Mouse (Mus musculus): ENCODE results near the gene Tmem230. TPM values are rescaled to one million over a fixed set of nuclear protein-coding genes. Genes with fewer than 3 reads are reported as not detected.
"Not testable (repeated sequence)": the region's sequence is repeated elsewhere in the genome, so short reads cannot be mapped to it uniquely, and the experiment has no call there.

Gene Tmem230
- total RNA-seq, 4 experiments from 2014 or later, result 25.1 to 30.6 (median 28.4) TPM

GRCm38 (mm10) chr2:132272694-132273389, 25.2 kb upstream of the Tmem230 start:
- DNase-seq (ENCODE audit: low spot score in 2 of 2), result no peak

GRCm38 (mm10) chr2:132270331-132270951, 22.8 kb upstream of the Tmem230 start:
- DNase-seq (ENCODE audit: low spot score in 2 of 2), result no peak

- DNase-seq (ENCODE audit: low spot score in 2 of 2), result no peak
These were observed 21.6 kb upstream of the Tmem230 start for GRCm38 (mm10) chr2:132269217-132269616.

GRCm38 (mm10) chr2:132266086-132266485, 18.5 kb upstream of the Tmem230 start:
- DNase-seq (ENCODE audit: low spot score in 2 of 2), result no peak

GRCm38 (mm10) chr2:132265196-132265595, 17.6 kb upstream of the Tmem230 start:
- DNase-seq (ENCODE audit: low spot score in 2 of 2), result no peak

GRCm38 (mm10) chr2:132264266-132264710, 16.7 kb upstream of the Tmem230 start:
- DNase-seq (ENCODE audit: low spot score in 2 of 2), result no peak

- DNase-seq (ENCODE audit: low spot score in 2 of 2), result no peak
These were observed 16.0 kb upstream of the Tmem230 start for GRCm38 (mm10) chr2:132263421-132264265.

- DNase-seq (ENCODE audit: low spot score in 2 of 2), result peak; percentile 98 to 99
These were observed 15.3 kb upstream of the Tmem230 start, which contains the start of gene Cds2 for GRCm38 (mm10) chr2:132262879-132263398. TSS of gene Cds2 (plus strand) at chr2:132263148.

GRCm38 (mm10) chr2:132262175-132262574, 14.6 kb upstream of the Tmem230 start:
- no peak for DNase-seq (ENCODE audit: low spot score in 2 of 2)

GRCm38 (mm10) chr2:132260601-132261000, 13.0 kb upstream of the Tmem230 start:
- no peak for DNase-seq (ENCODE audit: low spot score in 2 of 2)

- DNase-seq (ENCODE audit: low spot score in 2 of 2), result no peak
These were observed 9.9 kb upstream of the Tmem230 start for GRCm38 (mm10) chr2:132257350-132258068.

GRCm38 (mm10) chr2:132253603-132254002, 6.0 kb upstream of the Tmem230 start:
- DNase-seq (ENCODE audit: low spot score in 2 of 2), result no peak

GRCm38 (mm10) chr2:132252542-132253528, 5.2 kb upstream of the Tmem230 start, which contains the start of gene Pcna:
TSS of gene Pcna (minus strand) at chr2:132253314.
- peak; percentile 94 to 96 for DNase-seq (ENCODE audit: low spot score in 2 of 2)

- DNase-seq (ENCODE audit: low spot score in 2 of 2), result no peak
These were observed 4.3 kb upstream of the Tmem230 start for GRCm38 (mm10) chr2:132251911-132252310.

GRCm38 (mm10) chr2:132243370-132243769, 4.2 kb downstream of the Tmem230 start:
- DNase-seq (ENCODE audit: low spot score in 2 of 2), result no peak

- DNase-seq (ENCODE audit: low spot score in 2 of 2), result peak; percentile 20 to 23
These were observed 7.2 kb downstream of the Tmem230 start for GRCm38 (mm10) chr2:132240457-132240856.

- not testable (repeated sequence) for DNase-seq (ENCODE audit: low spot score in 2 of 2)
These were observed 8.2 kb downstream of the Tmem230 start for GRCm38 (mm10) chr2:132239434-132239833.

GRCm38 (mm10) chr2:132235975-132236374, 11.6 kb downstream of the Tmem230 start:
- no peak for DNase-seq (ENCODE audit: low spot score in 2 of 2)

- no peak for DNase-seq (ENCODE audit: low spot score in 2 of 2)
These were observed 12.3 kb downstream of the Tmem230 start for GRCm38 (mm10) chr2:132235291-132235690.

Measured in gastrocnemius, adult 8-10 months (tissue).